Mouse (Mus musculus) cortical plate, adult 2 months (tissue): Measurements from ENCODE around the gene Crybb2.

ENCODE experiments used
- CTCF ChIP-seq: fragments of 200-500 bp; IDR thresholded peaks from 2 replicates; pipeline ENCODE4 v1.5.1; 2011; ENCODE audit warnings: mild to moderate bottlenecking, control low read depth, low read length; ENCODE audit not compliant: insufficient read depth; ENCODE audit errors: extremely low read depth
- POLR2A ChIP-seq: fragments of 200-500 bp; IDR thresholded peaks from 2 replicates; pipeline ENCODE4 v1.6.1; 2011; ENCODE audit warnings: mild to moderate bottlenecking, low read length, control low read depth; ENCODE audit not compliant: insufficient read depth; ENCODE audit errors: extremely low read depth

GRCm38 (mm10) chr5:113114264-113115225 is 44.6 kb upstream of the Crybb2 start:
- no peak for TF ChIP-seq POLR2A
- no peak for TF ChIP-seq CTCF
